Mouse (Mus musculus) embryonic facial prominence, embryonic 10.5 days (tissue): ENCODE results near the gene Fhod1. TPM values are rescaled to one million over a fixed set of nuclear protein-coding genes. Genes with fewer than 3 reads are reported as not detected.
A peak's percentile ranks its signal among the peaks of the same experiment; 100 is the strongest.

Source experiments
- DNase-seq: peaks from one replicate; pipeline ENCODE4 v3.0.0-alpha.2; 2017; ENCODE audit warnings: low spot score
- H3K27ac ChIP-seq: fragments of 300-500 bp; sonication (generic); replicated peaks from 2 replicates; pipeline ENCODE4 v1.5.1; 2016; ENCODE audit warnings: mild to moderate bottlenecking
- H3K27me3 ChIP-seq: fragments of 300-500 bp; sonication (generic); replicated peaks from 2 replicates; pipeline ENCODE4 v1.6.1; 2016; ENCODE audit warnings: low read depth, mild to moderate bottlenecking; ENCODE audit not compliant: poor library complexity, severe bottlenecking
- H3K36me3 ChIP-seq: fragments of 300-500 bp; sonication (generic); replicated peaks from 2 replicates; pipeline ENCODE4 v1.6.1; 2016; ENCODE audit warnings: mild to moderate bottlenecking, moderate library complexity
- H3K4me1 ChIP-seq: fragments of 300-500 bp; sonication (generic); 2 replicates; pipeline ENCODE4 v1.6.1; 2016
- H3K4me3 ChIP-seq: fragments of 300-500 bp; sonication (generic); 2 replicates; pipeline ENCODE4 v1.5.1; 2016; ENCODE audit warnings: mild to moderate bottlenecking, moderate library complexity
- H3K9me3 ChIP-seq: fragments of 300-500 bp; sonication (generic); 2 replicates; pipeline ENCODE4 v1.6.1; 2016; ENCODE audit warnings: mild to moderate bottlenecking
- WGBS: fragments of 180-500 bp; shearing (Covaris S2); methylation state at CpG from one replicate; pipeline ENCODE4 v1.1.7; 2016; 5-methylcytosine and 5-hydroxymethylcytosine counted together
- polyA plus RNA-seq: library from polyadenylated mRNA; unstranded; fragments of >200 nt; fragmentation: Nextera tagmentation; extraction: Ambion mirVana; gene quantifications from 2 replicates; pipeline ENCODE4 v1.2.1, GENCODE M21; 2016

Fhod1 gene
- polyA plus RNA-seq, 1 experiment from 2014 or later: 3.3 TPM

DNA sequence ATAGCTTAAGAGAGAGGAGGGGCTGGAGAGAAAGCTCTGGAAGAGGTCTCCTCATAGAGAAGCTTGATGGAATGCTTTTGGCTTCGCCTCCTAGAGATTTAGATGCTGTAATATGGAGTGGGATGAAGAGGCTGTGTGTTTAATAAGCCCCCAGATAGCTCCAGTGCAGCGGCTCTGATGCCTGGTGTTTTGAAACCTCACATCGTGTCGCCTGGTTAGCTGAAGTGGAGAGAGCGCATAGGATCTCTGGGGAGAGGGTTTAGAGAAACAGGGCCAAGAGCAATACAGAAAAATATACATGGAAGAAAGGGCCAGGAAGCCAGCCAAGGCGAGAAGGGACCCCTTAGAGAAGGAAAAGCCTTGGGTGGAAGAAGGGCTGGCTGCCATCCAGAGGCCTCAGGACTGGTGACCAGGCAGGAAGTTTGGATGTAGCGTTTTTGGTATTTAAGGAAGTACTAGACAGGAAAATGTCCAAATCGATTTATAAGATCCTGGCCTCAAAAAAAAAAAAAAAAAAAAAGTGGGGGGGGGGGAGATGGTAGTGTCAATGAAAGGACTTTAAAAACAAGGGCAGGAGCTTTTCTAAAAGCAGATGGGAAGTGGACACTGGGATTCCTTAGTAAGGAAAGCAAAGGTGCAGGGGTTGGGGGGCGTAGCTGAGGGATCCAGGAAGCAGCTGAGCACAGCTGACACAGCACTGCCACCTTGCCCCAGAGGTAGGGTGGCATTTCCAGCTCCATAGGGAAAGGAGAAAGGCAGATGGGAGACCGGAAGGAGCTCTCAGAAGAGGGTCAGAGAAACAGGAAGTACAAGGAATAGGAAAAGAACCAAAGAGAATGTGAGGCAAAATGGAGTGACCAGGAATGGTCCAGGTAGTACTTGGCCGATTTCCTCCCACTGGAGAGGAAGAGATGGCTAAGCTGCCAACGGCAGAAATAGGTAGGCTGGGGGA, 14.3 kb upstream of the Fhod1 start:
- no peaks in the 10 kb centered on the region for H3K27me3 ChIP-seq
- H3K4me3 ChIP-seq: no peak overlapping the region
- peaks cover 19% of the 10 kb centered on the region for H3K4me1 ChIP-seq
- DNase-seq: no peak
- H3K9me3 ChIP-seq: no peaks in the 10 kb centered on the region
- WGBS: 85% methylated on average over 12 of the region's 12 CpGs
- H3K36me3 ChIP-seq: peaks cover 69% of the 10 kb centered on the region
- no peak overlapping the region for H3K27ac ChIP-seq

DNA sequence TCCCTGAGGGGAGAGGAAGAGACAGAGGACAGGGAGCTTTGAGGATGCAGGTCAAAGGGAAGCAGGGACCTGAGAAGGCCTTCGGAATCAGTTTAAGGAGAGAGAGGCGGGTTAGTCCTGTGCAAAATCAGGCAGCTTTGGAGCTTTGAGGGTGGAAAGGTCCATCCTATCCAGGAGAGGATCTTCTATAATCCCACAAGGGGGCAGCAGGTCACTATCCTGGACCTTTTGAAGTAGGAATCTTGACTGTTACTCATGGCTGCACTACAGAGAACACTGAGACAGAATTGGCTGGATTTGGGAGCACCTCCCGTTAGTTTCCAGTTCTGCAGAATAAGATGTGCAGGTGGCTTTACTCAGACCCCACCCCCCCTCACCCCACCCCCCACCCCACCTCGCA, 11.9 kb upstream of the Fhod1 start:
- 50% methylated on average over 4 of the region's 4 CpGs for WGBS
- no peak overlapping the region for H3K27ac ChIP-seq
- H3K36me3 ChIP-seq: peaks cover 68% of the 10 kb centered on the region
- DNase-seq: no peak
- H3K27me3 ChIP-seq: no peaks in the 10 kb centered on the region
- H3K4me1 ChIP-seq: peaks cover 36% of the 10 kb centered on the region
- H3K9me3 ChIP-seq: no peaks in the 10 kb centered on the region
- H3K4me3 ChIP-seq: no peak overlapping the region

GRCm38 (mm10) chr8:105359208-105359607, 11.5 kb upstream of the Fhod1 start:
- no peaks in the 10 kb centered on the region for H3K9me3 ChIP-seq
- 71% methylated on average over 15 of the region's 15 CpGs for WGBS
- peaks cover 67% of the 10 kb centered on the region for H3K36me3 ChIP-seq
- no peaks in the 10 kb centered on the region for H3K27me3 ChIP-seq
- H3K4me1 ChIP-seq: peaks cover 40% of the 10 kb centered on the region
- H3K27ac ChIP-seq: no peak overlapping the region
- no peak for DNase-seq
- H3K4me3 ChIP-seq: no peak overlapping the region

- H3K27ac ChIP-seq: 0 out of 2 replicates have a peak overlapping the region, but pooled peaks have one; percentile 30
- 90% methylated on average over 14 of the region's 14 CpGs for WGBS
- H3K27me3 ChIP-seq: no peaks in the 10 kb centered on the region
- peaks cover 40% of the 10 kb centered on the region for H3K4me1 ChIP-seq
- no peak overlapping the region for H3K4me3 ChIP-seq
- no peaks in the 10 kb centered on the region for H3K9me3 ChIP-seq
- H3K36me3 ChIP-seq: peaks cover 54% of the 10 kb centered on the region
- no peak for DNase-seq
Measured at GRCm38 (mm10) chr8:105356681-105357080, 8.9 kb upstream of the Fhod1 start.

GRCm38 (mm10) chr8:105355179-105356024, 7.6 kb upstream of the Fhod1 start:
- WGBS: 57% methylated on average over 26 of the region's 26 CpGs
- Histone ChIP-seq H3K9me3 (no peaks in the 10 kb centered on the region), H3K4me1 (peaks cover 46% of the 10 kb centered on the region), H3K36me3 (peaks cover 50% of the 10 kb centered on the region), H3K27me3 (0 out of 2 replicates have a peak, but pooled peaks cover 7% of the 10 kb centered on the region), H3K27ac (peak overlapping the region; percentile 51), H3K4me3 (peak overlapping the region; percentile 25; the same call in 1 of the 2 replicates)
- peak; percentile 63 for DNase-seq

GRCm38 (mm10) chr8:105354549-105354948, 6.8 kb upstream of the Fhod1 start:
- Histone ChIP-seq H3K27me3 (peaks cover 15% of the 10 kb centered on the region; the same call in 1 of the 2 replicates), H3K27ac (no peak overlapping the region), H3K4me3 (peak overlapping the region; percentile 25; the same call in 1 of the 2 replicates), H3K9me3 (no peaks in the 10 kb centered on the region), H3K4me1 (peaks cover 50% of the 10 kb centered on the region), H3K36me3 (peaks cover 50% of the 10 kb centered on the region)
- DNase-seq: no peak
- WGBS: 89% methylated on average over 4 of the region's 4 CpGs

DNA sequence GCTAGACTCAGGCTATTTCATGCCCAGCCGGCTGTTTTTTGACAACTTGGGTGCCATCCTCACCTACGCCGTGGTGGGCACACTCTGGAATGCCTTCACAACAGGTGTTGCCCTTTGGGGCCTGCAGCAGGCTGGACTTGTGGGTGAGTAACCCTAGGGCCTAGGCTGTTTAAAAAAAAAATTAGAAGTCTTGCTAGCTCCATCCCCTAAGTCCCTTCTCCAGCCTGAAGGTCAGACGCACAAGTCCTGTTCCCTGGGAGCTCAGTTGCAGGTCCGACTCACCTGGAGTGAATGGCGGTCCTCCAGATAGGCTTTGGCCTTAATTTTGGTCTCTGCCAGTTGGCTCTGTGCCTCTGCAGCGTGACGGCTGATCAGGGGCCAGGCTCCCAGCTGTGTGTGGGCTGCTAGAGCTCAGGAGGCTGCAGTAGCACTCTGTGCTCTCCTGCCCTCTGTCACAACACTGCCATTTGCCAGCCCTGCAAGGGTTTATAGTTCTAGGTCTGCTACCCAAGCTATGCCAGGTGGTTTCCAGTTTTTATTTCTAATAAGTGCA, 5.9 kb upstream of the Fhod1 start:
- H3K27me3 ChIP-seq: peaks cover 18% of the 10 kb centered on the region; the same call in 1 of the 2 replicates
- DNase-seq: no peak
- peaks cover 49% of the 10 kb centered on the region for H3K4me1 ChIP-seq
- no peaks in the 10 kb centered on the region for H3K9me3 ChIP-seq
- H3K27ac ChIP-seq: no peak overlapping the region
- no peak overlapping the region for H3K4me3 ChIP-seq
- 81% methylated on average over 8 of the region's 8 CpGs for WGBS
- peaks cover 43% of the 10 kb centered on the region for H3K36me3 ChIP-seq

DNA sequence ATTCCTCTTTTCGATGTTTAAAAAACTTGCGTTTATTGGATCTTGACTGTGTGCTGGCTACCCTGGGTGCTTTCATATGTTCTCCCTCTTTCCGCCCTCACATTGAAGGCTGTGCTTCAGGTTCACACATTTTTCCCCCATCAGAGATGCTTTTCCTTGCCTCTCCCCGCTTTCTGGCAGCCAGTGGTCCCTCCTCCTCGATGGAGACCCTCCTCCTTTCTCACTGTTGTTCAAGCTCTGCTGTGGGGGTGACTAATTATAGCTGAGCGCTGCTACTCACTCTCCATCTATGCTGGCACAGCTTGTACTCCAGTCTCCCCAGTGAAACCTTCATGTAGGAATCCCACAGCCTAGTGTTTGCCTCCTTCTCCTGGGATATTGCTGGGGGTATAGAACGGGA, 2.4 kb upstream of the Fhod1 start:
- peak overlapping the region; percentile 70 for H3K4me3 ChIP-seq
- WGBS: 42% methylated on average over 7 of the region's 7 CpGs
- H3K4me1 ChIP-seq: peaks cover 64% of the 10 kb centered on the region

GRCm38 (mm10) chr8:105349096-105349771, 1.5 kb upstream of the Fhod1 start:
- Histone ChIP-seq H3K9me3 (no peaks in the 10 kb centered on the region), H3K4me1 (peaks cover 64% of the 10 kb centered on the region), H3K27me3 (peaks cover 18% of the 10 kb centered on the region; the same call in 1 of the 2 replicates), H3K27ac (peak overlapping the region; percentile 86), H3K36me3 (peaks cover 6% of the 10 kb centered on the region; the same call in 1 of the 2 replicates), H3K4me3 (peak overlapping the region; percentile 70)
- 2% methylated on average over 48 of the region's 48 CpGs for WGBS
- DNase-seq: peak; percentile 77

More for the DNA sequence above, 2.4 kb upstream of the Fhod1 start:
- H3K9me3 ChIP-seq: no peaks in the 10 kb centered on the region
- H3K27me3 ChIP-seq: peaks cover 18% of the 10 kb centered on the region; the same call in 1 of the 2 replicates
- no peak overlapping the region for H3K27ac ChIP-seq
- no peak for DNase-seq
- peaks cover 9% of the 10 kb centered on the region for H3K36me3 ChIP-seq

- Histone ChIP-seq H3K9me3 (no peaks in the 10 kb centered on the region), H3K27me3 (peaks cover 18% of the 10 kb centered on the region; the same call in 1 of the 2 replicates), H3K4me3 (peak within 1 kb of the TSS; percentile 70), H3K27ac (peak within 1 kb of the TSS; percentile 86), H3K36me3 (peaks cover 6% of the 10 kb centered on the region; the same call in 1 of the 2 replicates), H3K4me1 (peaks cover 65% of the 10 kb centered on the region)
- peak; percentile 92 for DNase-seq
- WGBS: under 1% methylated on average over 34 of the region's 34 CpGs
Measured at GRCm38 (mm10) chr8:105348450-105349095, 820 bp upstream of the Fhod1 start, which contains the start of gene Slc9a5. TSS of gene Slc9a5 (plus strand) at chr8:105348843.
